Mouse (Mus musculus) C2C12 (cell line): ENCODE results near the gene Chrna5. TPM values are rescaled to one million over a fixed set of nuclear protein-coding genes. Genes with fewer than 3 reads are reported as not detected.

Experiments used
- H3K27me3 ChIP-seq: one replicate; pipeline ENCODE4 v1.6.1; 2011; ENCODE audit not compliant: control insufficient read depth, insufficient read depth, insufficient read length
- H3K36me3 ChIP-seq: one replicate; pipeline ENCODE4 v1.6.1; 2011; ENCODE audit not compliant: control insufficient read depth, insufficient read depth
- H3K4me3 ChIP-seq: one replicate; pipeline ENCODE4 v1.5.1; 2011; ENCODE audit warnings: mild to moderate bottlenecking, control low read depth; ENCODE audit not compliant: poor library complexity, insufficient read depth, severe bottlenecking
- H3K79me2 ChIP-seq: one replicate; pipeline ENCODE4 v1.6.1; 2011; ENCODE audit not compliant: control insufficient read depth, insufficient read depth
- H3K79me3 ChIP-seq: one replicate; pipeline ENCODE4 v1.6.1; 2011; ENCODE audit warnings: low read depth, control low read depth
- H3ac ChIP-seq: one replicate; pipeline ENCODE3; 2011; ENCODE audit warnings: low read depth; ENCODE audit not compliant: control insufficient read depth, insufficient read length
- CEBPB ChIP-seq: IDR thresholded peaks from one replicate; pipeline ENCODE4 v1.6.1; 2011; ENCODE audit warnings: low read depth, mild to moderate bottlenecking, control low read depth, moderate library complexity
- CTCF ChIP-seq: IDR thresholded peaks from one replicate; pipeline ENCODE4 v1.5.1; 2011; ENCODE audit not compliant: control insufficient read depth, insufficient read depth, insufficient read length
- FOSL1 ChIP-seq: IDR thresholded peaks from one replicate; pipeline ENCODE4 v1.8.0; 2011; ENCODE audit warnings: mild to moderate bottlenecking, low read length; ENCODE audit not compliant: poor library complexity, insufficient read depth, severe bottlenecking
- MAX ChIP-seq: IDR thresholded peaks from one replicate; pipeline ENCODE4 v1.6.1; 2011; ENCODE audit warnings: mild to moderate bottlenecking, control low read depth
- MYOD1 ChIP-seq: IDR thresholded peaks from one replicate; pipeline ENCODE4 v1.6.1; 2011; ENCODE audit warnings: low read depth; ENCODE audit not compliant: control insufficient read depth, insufficient read length
- MYOG ChIP-seq: IDR thresholded peaks from one replicate; pipeline ENCODE4 v1.6.1; 2011; ENCODE audit not compliant: control insufficient read depth, insufficient read length; ENCODE audit errors: extremely low read depth
- USF1 ChIP-seq: IDR thresholded peaks from one replicate; pipeline ENCODE4 v1.6.1; 2011; ENCODE audit warnings: low read depth, mild to moderate bottlenecking, control low read depth, moderate library complexity
- polyA plus RNA-seq: library from polyadenylated mRNA; unstranded; fragments of >200 nt; fragmentation: generic; extraction: Trizol; gene quantifications from one replicate; pipeline ENCODE4 v1.2.1, GENCODE M21; 2012; ENCODE audit warnings: missing spikeins

Gene Chrna5
- polyA plus RNA-seq, 1 experiment = not detected

DNA sequence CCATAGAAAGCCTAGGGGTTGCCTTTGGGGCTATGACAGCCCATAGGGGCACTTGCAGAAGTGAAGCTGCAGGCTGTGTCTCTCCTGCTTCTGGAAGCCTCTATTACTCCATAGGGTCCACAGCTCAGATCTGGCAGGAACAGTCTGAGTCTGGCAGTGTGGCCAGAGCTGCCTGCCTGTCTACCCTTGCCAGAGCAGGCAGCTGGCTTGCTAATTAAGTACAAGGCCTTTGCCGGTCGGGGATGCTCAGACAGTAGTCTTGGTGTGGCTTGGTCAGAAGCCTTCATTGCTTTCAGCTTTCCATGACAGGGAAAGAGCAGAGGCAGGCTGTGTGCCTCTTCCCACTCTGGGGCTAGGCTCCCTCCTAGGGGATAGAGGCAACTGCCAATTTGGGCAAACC is 60.7 kb downstream of the Chrna5 start:
- no peaks in the 10 kb centered on the region for H3K79me3 ChIP-seq
- H3ac ChIP-seq = no peak overlapping the region
- peaks cover 43% of the 10 kb centered on the region for H3K27me3 ChIP-seq
- no peaks in the 10 kb centered on the region for H3K36me3 ChIP-seq
- H3K79me2 ChIP-seq = no peaks in the 10 kb centered on the region
- no peak overlapping the region for H3K4me3 ChIP-seq
- no peak for TF ChIP-seq CTCF
- TF ChIP-seq MAX = no peak
- TF ChIP-seq MYOG = no peak
- TF ChIP-seq USF1 = no peak
- TF ChIP-seq MYOD1 = no peak
- TF ChIP-seq FOSL1 = no peak
- TF ChIP-seq CEBPB = no peak

DNA sequence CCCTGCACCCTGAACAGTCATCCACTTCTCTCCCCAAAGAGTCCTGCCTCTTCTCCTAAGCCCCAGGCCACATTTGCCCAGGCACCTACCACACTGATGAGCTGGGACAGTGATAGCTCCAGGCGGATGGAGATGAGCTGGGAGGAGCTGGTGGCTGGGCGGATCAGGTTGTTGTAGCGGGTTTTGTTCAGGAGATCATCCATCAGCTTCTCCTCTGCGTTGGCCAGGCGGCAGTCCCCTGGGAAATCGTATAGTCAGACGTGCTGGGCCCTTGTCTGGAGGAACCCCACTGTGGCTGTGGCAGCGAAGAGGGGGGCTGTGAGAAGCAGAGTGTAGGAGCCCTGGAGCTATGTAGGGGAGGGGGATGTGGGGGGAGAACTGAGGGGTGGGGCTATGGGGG is 63.0 kb downstream of the Chrna5 start:
- H3K79me2 ChIP-seq = no peaks in the 10 kb centered on the region
- H3K79me3 ChIP-seq = no peaks in the 10 kb centered on the region
- no peak overlapping the region for H3ac ChIP-seq
- peaks cover 51% of the 10 kb centered on the region for H3K27me3 ChIP-seq
- no peak overlapping the region for H3K4me3 ChIP-seq
- TF ChIP-seq CEBPB (no peak), MAX (no peak), FOSL1 (no peak), USF1 (no peak), MYOD1 (no peak), MYOG (no peak), CTCF (no peak)
- no peaks in the 10 kb centered on the region for H3K36me3 ChIP-seq

DNA sequence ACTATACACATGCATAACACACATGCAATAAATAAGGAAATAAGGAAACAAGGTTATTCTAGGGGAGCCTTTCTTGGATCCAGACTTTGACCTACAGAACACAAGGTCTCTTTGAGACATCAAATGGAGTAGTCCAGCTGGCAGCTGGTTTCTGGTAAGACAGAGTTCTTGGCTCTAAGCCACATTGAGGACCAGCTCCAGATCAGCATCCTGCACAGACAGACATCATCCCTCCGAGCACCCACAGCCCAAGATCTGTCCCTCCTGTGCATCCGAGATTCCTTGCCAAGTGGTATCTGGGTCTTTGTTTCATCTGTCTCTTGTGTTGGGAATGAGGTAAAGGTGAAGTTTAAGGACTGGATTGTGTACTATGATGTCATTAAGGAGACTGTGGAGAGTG is 64.3 kb downstream of the Chrna5 start:
- Histone ChIP-seq H3ac (no peak overlapping the region), H3K27me3 (peaks cover 57% of the 10 kb centered on the region), H3K36me3 (no peaks in the 10 kb centered on the region), H3K79me3 (no peaks in the 10 kb centered on the region), H3K79me2 (no peaks in the 10 kb centered on the region), H3K4me3 (no peak overlapping the region)
- no peak for TF ChIP-seq CEBPB
- no peak for TF ChIP-seq USF1
- TF ChIP-seq FOSL1 = no peak
- no peak for TF ChIP-seq CTCF
- no peak for TF ChIP-seq MAX
- no peak for TF ChIP-seq MYOG
- TF ChIP-seq MYOD1 = no peak

DNA sequence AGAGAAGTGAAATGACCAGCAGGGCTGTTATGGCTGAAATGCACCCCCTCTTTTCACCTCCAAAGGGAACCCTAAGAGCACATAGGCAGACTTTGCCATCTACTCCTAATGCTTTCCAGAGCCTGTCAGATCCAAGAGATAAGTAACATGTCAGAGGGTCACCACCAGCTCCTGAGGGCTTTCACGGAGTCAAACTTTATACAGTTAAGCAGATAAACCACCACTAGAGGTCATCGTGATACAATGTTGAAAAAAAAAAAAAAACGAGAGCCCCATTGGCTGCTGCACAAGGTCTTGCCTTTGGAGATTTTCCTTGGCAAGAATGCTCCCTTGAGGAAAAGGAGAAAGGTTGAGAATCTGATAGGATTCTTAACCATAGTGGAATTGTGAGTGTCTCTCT is 66.1 kb downstream of the Chrna5 start:
- Histone ChIP-seq H3K79me3 (no peaks in the 10 kb centered on the region), H3ac (no peak overlapping the region), H3K79me2 (no peaks in the 10 kb centered on the region), H3K27me3 (peaks cover 48% of the 10 kb centered on the region), H3K4me3 (no peak overlapping the region), H3K36me3 (no peaks in the 10 kb centered on the region)
- TF ChIP-seq MYOD1 (no peak), MAX (no peak), MYOG (no peak), USF1 (no peak), CTCF (no peak), FOSL1 (no peak), CEBPB (no peak)

DNA sequence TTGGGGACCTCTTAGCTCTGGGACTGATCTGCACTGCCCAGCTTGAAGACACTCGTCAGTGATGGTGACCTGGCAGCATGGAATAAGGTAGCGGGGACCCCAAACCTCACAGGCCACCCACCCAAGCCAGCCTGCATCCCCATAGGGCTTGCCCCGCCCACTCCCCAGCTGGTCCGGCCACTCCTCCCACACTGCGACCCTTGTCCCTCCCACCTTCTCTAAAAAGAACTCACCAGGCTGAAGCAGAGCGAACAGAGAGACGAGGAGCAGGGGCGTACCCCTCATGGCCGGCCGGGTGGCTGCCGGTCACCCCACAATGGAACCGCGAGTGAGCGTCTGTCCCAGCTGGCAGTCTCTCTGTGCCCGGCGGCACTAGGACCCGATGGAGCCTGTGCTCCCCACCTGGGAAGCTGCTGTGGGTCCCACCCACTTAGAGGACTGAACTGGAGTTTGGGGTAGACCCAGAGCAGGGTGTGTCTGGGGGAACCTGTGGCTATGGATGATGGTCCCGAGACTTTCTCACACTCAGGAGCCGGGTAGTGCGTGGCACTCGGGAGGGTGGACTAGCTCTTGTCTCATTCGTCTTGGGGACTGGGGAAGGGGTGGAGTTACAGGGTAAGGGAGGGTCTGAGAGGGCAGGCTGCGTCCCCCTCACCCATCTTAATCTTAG is 67.7 kb downstream of the Chrna5 start, which contains the start of gene Chrnb4:
Chrnb4 (minus strand) TSS at position 569 of the 670 bp plus-strand sequence.
- H3K36me3 ChIP-seq = no peaks in the 10 kb centered on the region
- no peak for TF ChIP-seq CEBPB
- no peak for TF ChIP-seq USF1
- no peak for TF ChIP-seq CTCF
- no peak for TF ChIP-seq MYOG
- TF ChIP-seq FOSL1 = no peak
- TF ChIP-seq MAX = no peak
- no peak for TF ChIP-seq MYOD1
- H3ac ChIP-seq = no peak within 1 kb of the TSS
- H3K27me3 ChIP-seq = peaks cover 45% of the 10 kb centered on the region
- H3K4me3 ChIP-seq = no peak within 1 kb of the TSS
- H3K79me3 ChIP-seq = no peaks in the 10 kb centered on the region
- no peaks in the 10 kb centered on the region for H3K79me2 ChIP-seq
